Mouse (Mus musculus): ENCODE data around the gene Fkrp. TPM values are rescaled to one million over a fixed set of nuclear protein-coding genes. Genes with fewer than 3 reads are reported as not detected.

The Fkrp gene
- total RNA-seq, 1 experiment from 2014 or later, result 11.4 TPM

GRCm38 (mm10) chr7:16837916-16838803 is 21.6 kb upstream of the Fkrp start:
- no peak for ATAC-seq (replicated peaks; ENCODE audit: low read depth, poor library complexity, severe bottlenecking)

- no peak for ATAC-seq (replicated peaks; ENCODE audit: low read depth, poor library complexity, severe bottlenecking)
These were observed 13.9 kb upstream of the Fkrp start for GRCm38 (mm10) chr7:16830449-16830848.

DNA sequence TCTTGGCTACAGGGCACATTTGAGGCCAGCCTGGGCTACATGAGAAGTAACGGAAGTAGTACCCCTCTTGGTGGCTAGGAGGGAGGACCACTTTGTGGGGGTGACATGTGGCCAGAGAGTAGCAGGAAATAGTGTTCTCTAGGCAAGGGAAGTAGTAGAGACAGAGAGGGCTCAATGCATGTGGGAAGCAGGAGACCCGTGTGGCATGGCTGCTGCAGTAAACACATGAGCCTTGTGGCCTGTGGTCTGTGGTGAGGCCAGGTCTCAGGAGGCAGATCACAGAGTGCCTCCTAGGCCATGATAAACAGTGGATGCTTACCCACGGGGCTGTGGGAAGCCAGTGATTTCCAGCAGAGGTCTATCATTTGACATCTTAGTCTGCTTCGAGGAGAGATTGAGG is 10.7 kb upstream of the Fkrp start:
- peak; percentile 85 for ATAC-seq (replicated peaks; ENCODE audit: low read depth, poor library complexity, severe bottlenecking)

GRCm38 (mm10) chr7:16826571-16826970 is 10.0 kb upstream of the Fkrp start:
- no peak for ATAC-seq (replicated peaks; ENCODE audit: low read depth, poor library complexity, severe bottlenecking)

GRCm38 (mm10) chr7:16825785-16826184 is 9.3 kb upstream of the Fkrp start:
- ATAC-seq (replicated peaks; ENCODE audit: low read depth, poor library complexity, severe bottlenecking), result peak; percentile 71

- no peak for ATAC-seq (replicated peaks; ENCODE audit: low read depth, poor library complexity, severe bottlenecking)
These were observed 7.2 kb upstream of the Fkrp start for GRCm38 (mm10) chr7:16823734-16824133.

DNA sequence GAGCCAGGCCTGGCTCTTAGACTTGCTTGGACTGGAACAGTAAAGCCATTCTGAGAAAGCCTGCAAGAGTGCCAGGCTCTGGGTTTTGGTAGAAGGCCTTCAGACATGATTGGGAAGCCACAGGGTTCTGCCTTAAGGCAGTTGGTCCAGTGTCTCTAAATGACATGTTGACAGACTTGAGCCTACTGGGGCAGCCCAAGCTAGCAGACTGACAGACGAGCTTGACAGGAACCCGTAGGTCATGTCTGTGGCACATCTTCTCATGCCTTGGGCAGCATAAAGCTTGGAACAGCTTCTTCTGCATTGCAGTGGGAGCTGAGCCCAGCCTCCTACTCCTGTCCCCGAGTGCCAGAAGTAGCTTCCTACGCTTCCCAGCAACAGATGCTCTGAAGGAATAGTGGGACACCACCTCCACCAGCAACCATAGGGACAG is 5.2 kb upstream of the Fkrp start:
- ATAC-seq (replicated peaks; ENCODE audit: low read depth, poor library complexity, severe bottlenecking), result no peak

- no peak for ATAC-seq (replicated peaks; ENCODE audit: low read depth, poor library complexity, severe bottlenecking)
These were observed 4.6 kb upstream of the Fkrp start for GRCm38 (mm10) chr7:16821091-16821490.

DNA sequence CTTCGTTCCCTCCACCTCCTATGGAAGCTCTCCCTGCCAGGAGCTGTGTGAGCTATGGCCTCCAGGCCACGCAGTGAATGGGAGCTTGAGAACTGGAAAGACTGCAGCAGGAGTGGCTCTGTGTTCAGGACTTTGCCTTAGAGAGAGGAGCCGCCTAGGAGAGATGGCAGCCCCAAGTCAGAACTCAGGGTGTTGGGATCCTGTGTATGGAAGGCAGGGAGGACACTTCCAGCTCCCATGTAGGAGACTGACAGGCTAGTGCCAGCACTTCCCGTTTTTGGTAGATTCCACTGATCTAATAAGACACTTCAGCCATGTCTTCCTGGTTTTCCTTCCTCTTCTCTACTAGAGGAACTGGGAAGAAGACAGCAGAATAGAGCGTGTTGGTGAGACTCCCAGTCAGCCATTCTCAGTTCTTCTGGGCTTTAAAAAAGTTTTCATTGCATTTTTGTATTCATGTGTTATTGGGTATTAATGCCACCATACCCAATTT is 3.8 kb upstream of the Fkrp start:
- ATAC-seq (replicated peaks; ENCODE audit: low read depth, poor library complexity, severe bottlenecking), result peak; percentile 30; the same call in 1 of the 2 replicates

DNA sequence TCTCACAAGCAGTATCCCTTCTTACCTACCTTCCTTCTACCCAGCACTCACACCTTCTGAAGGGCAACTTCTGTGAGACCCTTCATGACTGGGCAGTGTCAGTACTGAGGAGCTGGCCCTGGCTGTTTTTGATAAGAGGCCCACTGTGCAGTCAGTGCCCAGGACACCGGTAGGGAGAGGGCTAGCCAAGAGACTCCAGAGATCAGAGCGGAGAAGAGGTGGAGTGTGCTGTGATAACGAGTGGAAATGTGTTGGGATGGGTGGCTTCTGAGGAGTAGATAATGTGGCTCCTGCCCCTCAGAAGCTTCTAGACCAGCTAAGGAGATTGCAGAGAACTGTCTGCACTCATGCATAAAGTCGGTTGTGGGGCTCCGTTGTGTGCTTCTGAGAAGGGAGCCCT is 3.3 kb upstream of the Fkrp start:
- ATAC-seq (replicated peaks; ENCODE audit: low read depth, poor library complexity, severe bottlenecking), result no peak; the same call in 1 of the 2 replicates

- no peak for ATAC-seq (replicated peaks; ENCODE audit: low read depth, poor library complexity, severe bottlenecking)
These were observed 1.2 kb upstream of the Fkrp start for GRCm38 (mm10) chr7:16817693-16818092.

DNA sequence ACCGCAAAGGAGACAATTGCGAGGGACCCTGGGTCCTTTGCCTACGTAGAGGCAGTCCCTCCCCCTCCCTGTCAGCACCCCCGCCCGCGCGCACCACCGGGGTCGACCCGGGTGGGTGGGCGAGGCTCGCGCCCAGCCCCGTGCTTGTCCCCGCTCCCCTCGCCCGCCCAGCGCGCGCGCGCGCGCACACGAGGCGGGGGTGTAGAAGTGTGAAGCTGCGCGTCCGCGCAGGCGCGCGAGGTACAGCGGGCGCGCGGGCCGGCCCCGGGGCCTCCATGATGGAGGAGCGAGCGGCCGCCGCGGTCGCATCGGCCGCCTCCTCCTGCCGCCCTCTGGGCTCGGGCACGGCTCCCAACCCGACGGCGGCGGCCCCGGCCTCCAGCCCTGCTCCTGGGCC is 456 bp downstream of the Fkrp start:
- ATAC-seq (replicated peaks; ENCODE audit: low read depth, poor library complexity, severe bottlenecking), result peak; percentile 15; the same call in 1 of the 2 replicates

DNA sequence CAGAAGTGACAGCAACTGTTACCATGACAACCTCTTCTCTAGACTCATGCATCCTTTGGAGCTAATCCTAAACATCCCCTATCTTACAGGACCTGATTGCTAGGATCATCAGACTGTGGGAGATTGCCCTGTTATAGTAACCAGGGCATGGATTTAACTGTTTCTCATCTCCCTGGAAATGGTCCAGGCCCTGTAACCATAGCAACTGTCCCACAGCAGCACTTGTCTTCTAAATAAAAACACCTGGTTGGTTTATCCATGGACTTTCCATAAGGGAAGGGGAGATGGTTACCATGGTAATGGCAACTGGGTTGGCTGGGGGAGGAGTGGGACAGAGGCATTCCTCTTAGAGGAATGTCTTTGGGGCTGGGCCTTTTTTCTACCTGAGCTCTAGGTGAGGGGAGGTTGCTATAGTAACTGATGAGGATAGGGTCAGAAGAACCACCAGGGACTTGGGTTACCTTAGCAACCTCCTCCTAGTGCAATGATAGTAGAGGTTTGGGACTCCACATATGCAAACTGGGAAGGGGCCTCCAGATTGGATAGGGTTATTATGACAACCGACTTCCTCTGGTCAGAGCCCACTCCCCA is 1.1 kb downstream of the Fkrp start, which contains the start of gene Strn4:
Gene Strn4, plus strand, starts transcription at position 539 of the 591 bp plus-strand sequence.
- no peak for ATAC-seq (replicated peaks; ENCODE audit: low read depth, poor library complexity, severe bottlenecking)

DNA sequence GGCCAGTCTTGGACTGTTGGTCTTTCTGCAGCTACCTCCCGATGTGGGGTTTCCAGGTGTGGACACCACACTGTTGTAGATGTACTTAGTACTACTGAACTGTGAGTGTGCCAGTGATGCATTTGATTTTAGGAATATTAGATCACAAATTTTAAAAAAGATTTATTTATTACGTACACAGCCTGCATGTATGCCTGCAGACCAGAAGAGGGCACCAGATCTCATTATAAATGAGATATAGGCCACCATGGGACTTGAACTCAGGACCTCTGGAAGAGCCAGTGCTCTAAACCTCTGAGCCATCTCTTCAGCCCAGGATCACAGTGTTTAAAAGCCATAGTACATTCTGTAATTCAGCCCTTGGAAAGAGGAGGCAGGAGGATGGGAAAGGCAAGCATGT is 4.0 kb downstream of the Fkrp start:
- no peak for ATAC-seq (replicated peaks; ENCODE audit: low read depth, poor library complexity, severe bottlenecking)

DNA sequence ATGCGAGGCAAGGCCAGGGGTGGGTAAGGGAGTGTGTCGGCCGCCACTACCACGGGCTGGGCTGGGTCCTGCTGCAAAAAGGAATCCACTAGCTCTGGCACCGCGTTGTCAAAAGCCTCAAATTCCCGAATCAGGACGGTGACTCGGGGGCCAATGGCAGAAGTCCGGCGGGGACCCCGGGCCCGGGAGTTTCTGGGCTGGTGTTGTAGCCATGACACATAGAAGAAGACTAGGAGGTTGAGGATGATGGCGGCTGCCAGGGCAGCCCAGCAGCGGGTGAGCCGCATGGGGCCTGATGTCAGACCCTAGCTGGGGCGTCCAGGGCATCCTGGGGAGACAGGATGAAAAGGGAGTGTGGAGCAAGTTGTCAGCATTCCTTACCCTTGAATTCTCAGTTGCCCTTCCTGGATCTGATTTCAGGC is 4.9 kb downstream of the Fkrp start:
- no peak for ATAC-seq (replicated peaks; ENCODE audit: low read depth, poor library complexity, severe bottlenecking)

DNA sequence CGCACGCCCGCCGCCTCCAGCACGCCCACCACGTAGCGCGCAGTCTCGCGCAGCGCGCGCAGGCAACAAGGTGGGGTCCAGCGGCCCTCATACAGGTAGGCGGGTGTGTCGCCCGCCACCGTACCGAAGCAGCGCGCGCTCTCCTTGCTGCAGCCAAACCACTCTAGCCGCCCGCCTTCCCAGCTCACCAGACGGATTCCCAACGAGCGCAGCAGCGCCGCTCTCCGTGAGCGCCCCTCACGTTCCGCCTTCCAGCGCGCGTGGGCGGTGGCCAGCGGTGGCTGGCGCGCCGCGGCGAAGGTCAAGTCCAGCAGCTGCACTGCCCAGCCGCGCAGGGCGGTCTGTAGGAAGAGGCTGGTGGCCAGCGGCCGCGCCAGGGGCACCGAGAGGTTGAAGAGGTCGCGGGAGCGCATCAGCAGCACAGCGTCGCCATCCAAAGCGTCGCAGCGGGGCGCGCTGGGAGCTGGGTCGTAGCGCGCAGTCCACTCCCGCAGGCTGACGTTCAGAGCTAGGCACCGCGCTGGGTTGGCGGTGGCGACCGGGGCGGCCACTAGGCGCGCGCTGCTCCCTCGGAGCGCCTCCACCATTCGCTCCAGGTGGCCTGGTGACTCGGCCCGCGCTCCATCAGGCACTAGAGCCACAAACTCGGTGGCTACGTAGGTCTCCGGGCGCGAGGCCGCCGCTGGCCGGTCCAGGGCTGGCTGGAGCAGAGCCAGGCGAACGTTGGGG is 5.4 kb downstream of the Fkrp start:
- no peak for ATAC-seq (replicated peaks; ENCODE audit: low read depth, poor library complexity, severe bottlenecking)

- ATAC-seq (replicated peaks; ENCODE audit: low read depth, poor library complexity, severe bottlenecking), result no peak
These were observed 6.1 kb downstream of the Fkrp start for GRCm38 (mm10) chr7:16810399-16810919.

DNA sequence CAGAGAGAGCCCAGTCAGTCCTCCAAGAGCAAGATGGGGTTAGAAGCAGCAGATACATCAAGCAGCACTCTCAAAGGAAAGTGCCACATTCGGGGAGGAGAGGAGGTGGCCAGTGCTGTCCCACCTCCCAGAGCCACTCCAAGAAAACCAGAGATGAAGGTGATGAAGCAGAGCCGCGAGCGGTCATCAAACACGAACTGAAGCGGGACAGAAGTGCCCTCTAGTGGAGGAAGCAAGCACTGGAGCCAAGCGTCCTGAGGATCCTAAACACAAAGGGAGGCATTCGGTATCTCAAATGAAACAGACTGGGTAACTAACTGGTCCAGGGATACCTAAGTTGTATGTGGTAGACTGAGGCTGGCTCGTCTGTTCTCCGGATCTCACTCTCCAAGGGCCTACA is 6.8 kb downstream of the Fkrp start:
- ATAC-seq (replicated peaks; ENCODE audit: low read depth, poor library complexity, severe bottlenecking), result peak; percentile 73; the same call in 1 of the 2 replicates

DNA sequence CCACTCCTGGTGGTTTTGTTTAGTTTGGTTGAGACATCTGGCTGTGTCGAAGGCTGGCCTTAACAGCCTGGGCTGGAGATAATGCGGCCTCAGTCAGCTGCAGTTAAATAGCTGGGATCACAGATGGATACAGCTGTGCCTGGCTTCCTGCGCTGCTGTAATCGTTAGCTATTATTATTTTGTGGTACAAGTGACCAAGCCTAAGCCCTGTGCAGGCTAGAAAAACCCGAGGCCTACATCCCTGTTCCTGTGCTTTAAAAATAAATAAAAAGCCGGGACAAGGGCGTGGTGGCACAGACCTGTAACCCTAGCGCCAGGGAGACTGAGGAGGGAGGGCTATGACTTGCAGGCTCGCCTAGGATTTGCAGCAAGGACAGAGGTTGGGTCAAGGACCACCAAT is 7.9 kb downstream of the Fkrp start:
- no peak for ATAC-seq (replicated peaks; ENCODE audit: low read depth, poor library complexity, severe bottlenecking)

DNA sequence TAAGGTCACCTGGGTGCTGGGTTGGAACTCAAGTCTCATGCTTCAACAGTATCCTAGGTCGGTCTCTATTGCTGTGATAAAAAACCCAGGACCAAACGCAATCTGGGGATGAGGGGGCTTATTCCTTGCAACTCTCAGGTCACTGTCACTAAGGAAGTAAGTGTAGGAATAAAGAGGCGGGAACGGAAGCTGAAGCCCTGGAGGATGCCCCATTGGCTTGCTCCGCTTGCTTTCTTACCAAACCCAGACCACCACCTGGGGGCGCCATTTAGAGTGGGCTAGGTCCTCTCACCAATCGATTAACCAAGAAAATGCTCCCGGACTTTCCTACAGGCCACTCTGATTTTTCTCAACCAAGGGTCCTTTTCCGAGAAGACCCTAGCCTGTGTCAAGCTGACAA is 8.6 kb downstream of the Fkrp start:
- ATAC-seq (replicated peaks; ENCODE audit: low read depth, poor library complexity, severe bottlenecking), result no peak
